Mouse (Mus musculus) heart, embryonic 15.5 days (tissue): ENCODE results near the gene Bnip3. TPM values are rescaled to one million over a fixed set of nuclear protein-coding genes. Genes with fewer than 3 reads are reported as not detected.

Experiments used
- ATAC-seq: fragments of 200-750 bp; cut with Nextera tagmentation; replicated peaks from 2 replicates; pipeline ENCODE4 v1.8.0; 2017; ENCODE audit warnings: low read depth, moderate TSS enrichment; ENCODE audit not compliant: insufficient number of reproducible peaks, insufficient read depth, low FRiP score
- H3K27ac ChIP-seq: fragments of 300-500 bp; sonication (generic); 2 replicates; pipeline ENCODE4 v1.5.1; 2015; ENCODE audit warnings: mild to moderate bottlenecking, inconsistent platforms
- H3K27me3 ChIP-seq: fragments of 300-500 bp; sonication (generic); 2 replicates; pipeline ENCODE4 v1.6.1; 2015; ENCODE audit warnings: inconsistent platforms
- H3K36me3 ChIP-seq: fragments of 300-500 bp; sonication (generic); 2 replicates; pipeline ENCODE4 v1.6.1; 2015; ENCODE audit warnings: mild to moderate bottlenecking, inconsistent platforms
- H3K4me1 ChIP-seq: fragments of 300-500 bp; sonication (generic); replicated peaks from 2 replicates; pipeline ENCODE4 v1.6.1; 2015; ENCODE audit warnings: inconsistent platforms
- H3K4me2 ChIP-seq: fragments of 300-500 bp; sonication (generic); 2 replicates; pipeline ENCODE4 v1.6.1; 2015; ENCODE audit warnings: inconsistent platforms, mild to moderate bottlenecking, moderate library complexity
- H3K4me3 ChIP-seq: fragments of 300-500 bp; sonication (generic); 2 replicates; pipeline ENCODE4 v1.5.1; 2015; ENCODE audit warnings: mild to moderate bottlenecking, inconsistent platforms
- H3K9ac ChIP-seq: fragments of 300-500 bp; sonication (generic); 2 replicates; pipeline ENCODE4 v1.6.1; 2015; ENCODE audit warnings: mild to moderate bottlenecking, inconsistent platforms
- H3K9me3 ChIP-seq: fragments of 300-500 bp; sonication (generic); replicated peaks from 2 replicates; pipeline ENCODE4 v1.6.1; 2016; ENCODE audit warnings: inconsistent platforms
- WGBS: fragments of 180-500 bp; shearing (Covaris S2); methylation state at CpG from one replicate; pipeline ENCODE4 v1.1.7; 2015; ENCODE audit warnings: mixed read lengths; 5-methylcytosine and 5-hydroxymethylcytosine counted together
- polyA plus RNA-seq: library from polyadenylated mRNA; unstranded; fragments of >200 nt; fragmentation: Nextera tagmentation; extraction: Ambion mirVana; gene quantifications from 2 replicates; pipeline ENCODE4 v1.2.1, GENCODE M21; 2015

The Bnip3 gene
- polyA plus RNA-seq, 1 experiment from 2014 or later, result 248 TPM

GRCm38 (mm10) chr7:138856670-138857069 is 52.6 kb downstream of the Bnip3 start:
- H3K4me3 ChIP-seq, result no peak overlapping the region
- no peak overlapping the region for H3K27ac ChIP-seq
- H3K9me3 ChIP-seq, result no peaks in the 10 kb centered on the region
- 65% methylated on average over 2 of the region's 2 CpGs for WGBS
- H3K27me3 ChIP-seq, result no peaks in the 10 kb centered on the region
- no peaks in the 10 kb centered on the region for H3K4me1 ChIP-seq
- H3K4me2 ChIP-seq, result no peak overlapping the region
- ATAC-seq, result no peak
- no peak overlapping the region for H3K9ac ChIP-seq
- peaks cover 26% of the 10 kb centered on the region for H3K36me3 ChIP-seq

- Histone ChIP-seq H3K27ac (no peak overlapping the region), H3K4me2 (no peak overlapping the region), H3K9me3 (no peaks in the 10 kb centered on the region), H3K4me3 (no peak overlapping the region), H3K9ac (no peak overlapping the region), H3K36me3 (peaks cover 26% of the 10 kb centered on the region), H3K27me3 (no peaks in the 10 kb centered on the region), H3K4me1 (peaks cover 4% of the 10 kb centered on the region; the same call in 1 of the 2 replicates)
- no peak for ATAC-seq
- 95% methylated on average over 2 of the region's 2 CpGs for WGBS
Observed at GRCm38 (mm10) chr7:138854201-138854600, 55.1 kb downstream of the Bnip3 start.

DNA sequence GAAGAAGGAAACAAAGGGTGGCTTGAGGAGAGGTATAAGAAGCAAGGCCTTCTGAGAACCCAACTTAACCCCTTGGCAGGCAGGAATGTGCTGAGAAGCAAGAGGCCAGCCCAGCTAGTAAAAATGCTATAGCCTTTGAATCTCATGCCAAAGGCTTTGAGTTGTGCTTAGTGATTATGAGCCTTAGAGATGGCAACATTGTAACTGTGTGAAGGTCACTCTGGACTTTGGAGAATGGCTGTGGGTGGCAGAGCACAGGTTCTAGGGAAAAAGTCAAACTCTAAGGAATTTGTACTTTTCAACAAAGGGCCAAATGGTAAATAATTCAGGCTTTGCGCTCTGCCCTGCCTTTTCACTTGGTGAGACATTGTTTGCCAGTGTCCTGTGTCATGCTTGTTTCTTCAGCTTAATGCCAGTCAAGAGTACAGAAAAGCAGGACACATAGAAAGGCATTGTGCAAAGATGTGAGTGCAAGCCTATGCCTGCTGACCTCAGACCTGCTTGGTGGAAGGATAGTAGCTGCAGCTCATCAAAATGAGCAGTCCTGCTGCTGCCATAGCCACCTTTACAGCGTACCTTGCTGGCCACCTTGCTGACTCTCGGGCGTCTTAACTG is 55.8 kb downstream of the Bnip3 start:
- no peak for ATAC-seq
- Histone ChIP-seq H3K36me3 (peaks cover 26% of the 10 kb centered on the region), H3K27me3 (no peaks in the 10 kb centered on the region), H3K27ac (no peak overlapping the region), H3K4me1 (peaks cover 5% of the 10 kb centered on the region), H3K9me3 (no peaks in the 10 kb centered on the region), H3K9ac (no peak overlapping the region), H3K4me3 (no peak overlapping the region), H3K4me2 (no peak overlapping the region)
- WGBS, result 96% methylated on average over 4 of the region's 4 CpGs

DNA sequence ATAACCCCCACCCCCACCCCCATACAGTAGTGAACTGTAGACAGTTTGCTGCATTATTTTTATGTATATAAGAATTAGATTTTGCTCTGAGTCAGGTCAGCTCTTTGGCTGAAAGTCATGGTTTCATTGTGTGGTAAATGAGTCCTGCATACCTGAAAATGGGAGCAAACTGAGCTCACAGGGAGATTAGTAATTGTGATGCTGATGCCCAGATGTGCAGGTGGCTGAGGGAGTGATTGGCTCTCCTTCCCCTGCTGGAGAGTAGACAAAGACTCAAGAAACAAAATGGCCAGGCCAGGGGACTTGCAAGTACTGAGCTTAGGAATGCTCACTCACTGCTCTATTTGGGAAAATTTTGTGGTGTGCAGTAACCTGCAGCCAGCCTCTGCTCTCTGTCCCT is 59.2 kb downstream of the Bnip3 start:
- no peak for ATAC-seq
- Histone ChIP-seq H3K4me3 (no peak overlapping the region), H3K27me3 (no peaks in the 10 kb centered on the region), H3K36me3 (peaks cover 21% of the 10 kb centered on the region), H3K27ac (no peak overlapping the region), H3K9ac (no peak overlapping the region), H3K4me2 (no peak overlapping the region), H3K9me3 (no peaks in the 10 kb centered on the region), H3K4me1 (peaks cover 25% of the 10 kb centered on the region)

DNA sequence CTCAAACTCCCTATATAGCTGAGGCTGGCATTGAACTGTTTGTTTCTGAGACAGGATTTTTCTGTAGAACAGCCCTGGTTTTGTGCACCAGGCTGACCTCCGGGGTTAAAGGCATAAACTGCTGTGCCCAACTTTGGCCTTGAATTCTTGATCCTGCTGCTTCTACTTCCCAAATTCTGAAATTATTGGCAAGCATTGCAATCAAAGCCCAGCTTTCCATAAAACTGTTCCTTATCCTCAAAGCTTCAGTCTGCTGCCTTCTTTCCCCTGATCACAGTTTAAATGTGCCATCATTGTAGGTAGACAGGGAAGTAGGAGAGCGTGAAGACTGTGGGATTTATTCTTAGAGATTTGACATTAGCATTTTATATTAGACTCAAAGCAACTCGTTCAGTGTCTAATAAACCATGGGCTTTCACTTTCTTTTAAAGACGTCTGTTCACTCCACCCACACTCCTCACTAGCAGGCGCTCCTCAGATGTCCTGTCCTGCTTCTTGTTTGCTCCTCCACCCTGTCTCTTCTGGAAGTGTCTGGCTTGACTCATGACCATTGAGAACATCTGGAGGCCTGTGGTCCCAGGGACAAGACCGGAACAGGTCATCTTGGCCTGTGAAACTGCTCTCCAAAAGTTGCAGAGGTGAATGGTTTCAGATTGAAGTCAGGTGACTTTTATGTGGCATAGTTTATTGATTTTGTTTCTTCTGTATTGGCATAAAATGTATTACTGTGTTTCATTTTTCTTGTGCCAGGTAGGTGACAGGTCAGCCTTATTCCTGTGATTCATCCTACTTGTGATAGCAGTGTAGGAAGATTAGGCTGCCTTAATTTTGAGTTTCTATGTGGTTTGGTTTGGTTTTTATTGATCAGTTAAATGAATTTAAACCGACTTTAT is 61.0 kb downstream of the Bnip3 start:
- H3K27ac ChIP-seq, result no peak overlapping the region
- peak overlapping the region; percentile 74 for H3K4me2 ChIP-seq
- peaks cover 38% of the 10 kb centered on the region for H3K4me1 ChIP-seq
- H3K9me3 ChIP-seq, result no peaks in the 10 kb centered on the region
- ATAC-seq, result no peak
- H3K4me3 ChIP-seq, result peak overlapping the region; percentile 88; the same call in 1 of the 2 replicates
- no peak overlapping the region for H3K9ac ChIP-seq
- H3K27me3 ChIP-seq, result no peaks in the 10 kb centered on the region
- WGBS, result 75% methylated on average over 7 of the region's 7 CpGs
- peaks cover 13% of the 10 kb centered on the region for H3K36me3 ChIP-seq

- WGBS, result 32% methylated on average over 13 of the region's 13 CpGs
- peaks cover 6% of the 10 kb centered on the region for H3K36me3 ChIP-seq
Observed at GRCm38 (mm10) chr7:138847316-138848027, 61.8 kb downstream of the Bnip3 start.

DNA sequence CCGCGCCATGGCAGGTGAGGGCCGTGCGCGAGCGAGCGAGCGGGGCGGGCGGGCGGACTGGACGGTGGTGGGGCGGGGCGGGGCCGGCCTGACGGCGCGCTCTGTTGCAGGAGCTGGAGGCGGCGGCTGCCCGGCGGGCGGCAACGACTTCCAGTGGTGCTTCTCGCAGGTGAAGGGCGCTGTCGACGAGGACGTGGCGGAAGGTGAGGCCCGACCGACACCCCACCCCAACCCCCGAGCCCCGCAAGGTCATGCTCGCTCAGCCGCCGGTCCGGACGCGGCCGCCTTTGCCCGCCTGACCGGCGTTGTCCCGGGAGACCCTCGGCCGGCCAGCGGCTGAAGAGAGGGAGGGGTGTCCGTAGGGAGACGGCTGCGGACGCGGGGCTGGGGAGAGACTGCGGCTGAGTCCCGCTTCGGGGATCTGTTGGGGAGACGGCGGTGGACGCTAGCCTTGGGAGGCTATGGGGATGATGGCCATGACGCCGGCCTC is 62.8 kb downstream of the Bnip3 start:
- peaks cover 38% of the 10 kb centered on the region for H3K4me1 ChIP-seq
- peak overlapping the region; percentile 95 for H3K27ac ChIP-seq
- H3K4me3 ChIP-seq, result peak overlapping the region; percentile 88
- no peaks in the 10 kb centered on the region for H3K9me3 ChIP-seq
- H3K4me2 ChIP-seq, result peak overlapping the region; percentile 74
- H3K9ac ChIP-seq, result peak overlapping the region; percentile 81
- H3K27me3 ChIP-seq, result no peaks in the 10 kb centered on the region
- under 1% methylated on average over 42 of the region's 61 CpGs for WGBS
- H3K36me3 ChIP-seq, result no peaks in the 10 kb centered on the region
- ATAC-seq, result peak; percentile 82

More at GRCm38 (mm10) chr7:138847316-138848027, 61.8 kb downstream of the Bnip3 start:
- Histone ChIP-seq H3K9ac (peak overlapping the region; percentile 81), H3K4me1 (peaks cover 38% of the 10 kb centered on the region), H3K27ac (peak overlapping the region; percentile 95), H3K4me3 (peak overlapping the region; percentile 88), H3K9me3 (no peaks in the 10 kb centered on the region), H3K4me2 (peak overlapping the region; percentile 74), H3K27me3 (no peaks in the 10 kb centered on the region)
- ATAC-seq, result no peak

DNA sequence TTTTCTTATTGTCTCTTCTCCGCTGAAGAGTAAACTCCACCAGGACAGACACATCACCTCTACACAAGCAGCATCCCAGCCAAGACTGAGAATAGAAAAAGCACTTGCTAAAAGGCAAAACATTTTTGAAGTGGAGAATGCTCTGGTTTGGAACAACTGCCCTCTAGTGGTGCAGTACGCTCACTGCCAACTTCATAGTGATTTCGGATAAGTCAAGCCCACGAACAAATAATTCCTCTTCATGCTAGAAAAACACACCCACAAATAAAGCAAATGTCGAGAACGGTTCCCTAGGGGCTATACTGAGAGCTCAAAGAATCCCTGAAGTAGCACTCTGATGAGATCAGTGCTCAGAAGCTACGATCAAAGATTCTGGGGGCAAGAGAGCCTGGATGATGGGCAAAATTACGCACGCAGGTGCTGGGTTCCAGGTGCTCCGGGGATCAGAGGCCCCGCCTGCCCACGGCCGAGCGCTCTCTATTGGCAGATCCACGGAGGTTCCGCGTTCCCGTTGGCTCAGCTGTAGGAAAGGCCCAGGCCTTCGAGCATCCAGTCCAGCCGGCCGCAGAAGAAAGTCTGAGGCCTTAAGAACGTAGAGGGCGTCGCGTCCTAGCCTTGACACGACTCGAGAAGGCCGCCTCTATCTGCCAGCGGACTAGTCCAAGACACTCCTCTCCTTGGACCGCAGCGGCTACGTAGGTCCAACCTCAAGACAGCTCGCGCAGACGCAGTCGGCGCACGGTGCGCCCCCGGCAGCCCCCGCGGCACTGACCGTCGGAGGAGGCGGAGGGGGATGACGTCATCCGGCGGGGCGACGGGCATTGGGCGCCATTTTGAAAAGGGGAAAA is 63.6 kb downstream of the Bnip3 start, which contains the start of the genes Ppp2r2d and Mapk1ip1:
Ppp2r2d (plus strand) TSS at position 536 of the 848 bp plus-strand sequence.
Mapk1ip1 (minus strand) TSS at position 730 of the 848 bp plus-strand sequence.
- Histone ChIP-seq H3K4me1 (peaks cover 38% of the 10 kb centered on the region), H3K27me3 (no peaks in the 10 kb centered on the region), H3K4me3 (peak within 1 kb of the TSS; percentile 88), H3K36me3 (no peaks in the 10 kb centered on the region), H3K9me3 (no peaks in the 10 kb centered on the region), H3K27ac (peak within 1 kb of the TSS; percentile 95), H3K4me2 (peak within 1 kb of the TSS; percentile 75), H3K9ac (peak within 1 kb of the TSS; percentile 81)
- ATAC-seq, result peak; percentile 94
- WGBS, result under 1% methylated on average over 50 of the region's 51 CpGs

- Histone ChIP-seq H3K36me3 (no peaks in the 10 kb centered on the region), H3K27ac (peak overlapping the region; percentile 95), H3K4me1 (peaks cover 38% of the 10 kb centered on the region), H3K4me3 (peak overlapping the region; percentile 88), H3K9me3 (no peaks in the 10 kb centered on the region), H3K27me3 (no peaks in the 10 kb centered on the region), H3K9ac (peak overlapping the region; percentile 81), H3K4me2 (peak overlapping the region; percentile 75)
- ATAC-seq, result no peak
- 29% methylated on average over 8 of the region's 8 CpGs for WGBS
Observed at GRCm38 (mm10) chr7:138845111-138845510, 64.2 kb downstream of the Bnip3 start.

DNA sequence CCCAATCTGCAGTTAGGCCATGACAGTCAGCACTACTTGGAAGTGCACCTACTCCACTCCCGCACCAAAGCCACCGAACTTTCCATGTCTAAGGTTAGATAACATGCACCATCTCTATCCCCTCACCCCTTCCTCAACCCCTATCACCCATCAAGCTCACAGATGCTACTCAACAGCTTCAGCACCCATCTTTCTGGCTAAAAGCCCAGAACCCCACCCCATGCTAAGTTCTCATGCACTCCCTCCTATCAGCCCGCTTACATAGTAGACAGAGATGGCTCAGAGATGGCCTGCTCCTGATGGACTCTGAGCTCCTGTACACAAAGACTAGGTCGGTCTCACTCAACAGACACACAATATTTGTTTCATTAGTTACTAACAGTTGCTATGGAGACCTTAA is 65.9 kb downstream of the Bnip3 start:
- WGBS, result 85% methylated on average over 4 of the region's 4 CpGs
- H3K27me3 ChIP-seq, result no peaks in the 10 kb centered on the region
- ATAC-seq, result no peak
- no peak overlapping the region for H3K4me3 ChIP-seq
- H3K36me3 ChIP-seq, result no peaks in the 10 kb centered on the region
- no peak overlapping the region for H3K4me2 ChIP-seq
- no peak overlapping the region for H3K9ac ChIP-seq
- H3K4me1 ChIP-seq, result peaks cover 31% of the 10 kb centered on the region
- no peak overlapping the region for H3K27ac ChIP-seq
- H3K9me3 ChIP-seq, result no peaks in the 10 kb centered on the region
